Mouse (Mus musculus): ENCODE data around the gene Zranb1. TPM values are rescaled to one million over a fixed set of nuclear protein-coding genes. Genes with fewer than 3 reads are reported as not detected.

Zranb1 gene
- total RNA-seq, 1 experiment: 19.3 TPM

- H3K9ac ChIP-seq (ENCODE audit: insufficient read depth, low read depth, low read length, poor library complexity, severe bottlenecking): no peak overlapping the region
- in situ Hi-C loops (cut with MboI; ENCODE audit: low sequenced_read_pairs in 2 of 2, unreplicated experiment in 2 of 2): loop anchor here (25.0 kb wide), 2 partner anchors 226 to 651 kb away; no protein-coding TSS in a partner anchor
- H3K9me3 ChIP-seq (ENCODE audit: control insufficient read depth, insufficient read depth, low read depth, low read length): no peaks in the 10 kb centered on the region
- no peak overlapping the region for H3K27ac ChIP-seq (ENCODE audit: insufficient read depth, low read depth, low read length, poor library complexity, severe bottlenecking)
- TF ChIP-seq ZC3H11A (IDR thresholded peaks at IDR 0.05; ENCODE audit: borderline replicate concordance, low read depth, low read length) (no peak), HCFC1 (IDR thresholded peaks at IDR 0.05; ENCODE audit: borderline replicate concordance, insufficient read depth, low read length) (no peak), CHD2 (IDR thresholded peaks at IDR 0.05; ENCODE audit: low read depth, low read length) (no peak), MAFK (IDR thresholded peaks at IDR 0.05; ENCODE audit: insufficient read depth, low read depth, low read length) (no peak), ZNF384 (IDR thresholded peaks at IDR 0.05; ENCODE audit: low read depth, low read length) (no peak)
- no peak for DNase-seq (ENCODE audit: low read depth, low spot score)
- no peak overlapping the region for H3K4me3 ChIP-seq (ENCODE audit: insufficient read depth in 1 of 2, low read depth in 1 of 2, low read length in 2 of 2, poor library complexity in 1 of 2, severe bottlenecking in 1 of 2)
- H3K36me3 ChIP-seq (ENCODE audit: control insufficient read depth, insufficient read depth, low read length, poor library complexity, severe bottlenecking): peaks cover 7% of the 10 kb centered on the region; the same call in 1 of the 2 replicates
- no peaks in the 10 kb centered on the region for H3K4me1 ChIP-seq (ENCODE audit: control insufficient read depth in 2 of 2, insufficient read depth in 2 of 2, low read length in 2 of 2, poor library complexity in 1 of 2)
Measured at GRCm38 (mm10) chr7:132888052-132888451, 42.9 kb upstream of the Zranb1 start.

- DNase-seq (ENCODE audit: low read depth, low spot score): no peak
- in situ Hi-C loops (cut with MboI; ENCODE audit: low sequenced_read_pairs in 2 of 2, unreplicated experiment in 2 of 2): loop anchor here (25.0 kb wide), 2 partner anchors 226 to 651 kb away; no protein-coding TSS in a partner anchor
Measured at GRCm38 (mm10) chr7:132888518-132889249, 42.3 kb upstream of the Zranb1 start.

GRCm38 (mm10) chr7:132889691-132890090 is 41.3 kb upstream of the Zranb1 start:
- in situ Hi-C loops (cut with MboI; ENCODE audit: low sequenced_read_pairs in 2 of 2, unreplicated experiment in 2 of 2): loop anchor here (25.0 kb wide), 2 partner anchors 227 to 652 kb away; no protein-coding TSS in a partner anchor
- H3K27ac ChIP-seq (ENCODE audit: insufficient read depth, low read depth, low read length, poor library complexity, severe bottlenecking): no peak overlapping the region
- DNase-seq (ENCODE audit: low read depth, low spot score): no peak
- no peaks in the 10 kb centered on the region for H3K9me3 ChIP-seq (ENCODE audit: control insufficient read depth, insufficient read depth, low read depth, low read length)
- H3K4me1 ChIP-seq (ENCODE audit: control insufficient read depth in 2 of 2, insufficient read depth in 2 of 2, low read length in 2 of 2, poor library complexity in 1 of 2): no peaks in the 10 kb centered on the region
- TF ChIP-seq MAFK (IDR thresholded peaks at IDR 0.05; ENCODE audit: insufficient read depth, low read depth, low read length): no peak
- no peak overlapping the region for H3K9ac ChIP-seq (ENCODE audit: insufficient read depth, low read depth, low read length, poor library complexity, severe bottlenecking)
- no peaks in the 10 kb centered on the region; the same call in 1 of the 2 replicates for H3K36me3 ChIP-seq (ENCODE audit: control insufficient read depth, insufficient read depth, low read length, poor library complexity, severe bottlenecking)
- H3K4me3 ChIP-seq (ENCODE audit: insufficient read depth in 1 of 2, low read depth in 1 of 2, low read length in 2 of 2, poor library complexity in 1 of 2, severe bottlenecking in 1 of 2): no peak overlapping the region

More at GRCm38 (mm10) chr7:132888518-132889249, 42.3 kb upstream of the Zranb1 start:
- Histone ChIP-seq H3K9me3 (ENCODE audit: control insufficient read depth, insufficient read depth, low read depth, low read length) (no peaks in the 10 kb centered on the region), H3K9ac (ENCODE audit: insufficient read depth, low read depth, low read length, poor library complexity, severe bottlenecking) (no peak overlapping the region), H3K4me3 (ENCODE audit: insufficient read depth in 1 of 2, low read depth in 1 of 2, low read length in 2 of 2, poor library complexity in 1 of 2, severe bottlenecking in 1 of 2) (no peak overlapping the region), H3K27ac (ENCODE audit: insufficient read depth, low read depth, low read length, poor library complexity, severe bottlenecking) (no peak overlapping the region), H3K36me3 (ENCODE audit: control insufficient read depth, insufficient read depth, low read length, poor library complexity, severe bottlenecking) (peaks cover 2% of the 10 kb centered on the region; the same call in 1 of the 2 replicates), H3K4me1 (ENCODE audit: control insufficient read depth in 2 of 2, insufficient read depth in 2 of 2, low read length in 2 of 2, poor library complexity in 1 of 2) (no peaks in the 10 kb centered on the region)
- TF ChIP-seq ZNF384 (IDR thresholded peaks at IDR 0.05; ENCODE audit: low read depth, low read length) (no peak), CHD2 (IDR thresholded peaks at IDR 0.05; ENCODE audit: low read depth, low read length) (no peak), MAFK (IDR thresholded peaks at IDR 0.05; ENCODE audit: insufficient read depth, low read depth, low read length) (no peak), ZC3H11A (IDR thresholded peaks at IDR 0.05; ENCODE audit: borderline replicate concordance, low read depth, low read length) (no peak), HCFC1 (IDR thresholded peaks at IDR 0.05; ENCODE audit: borderline replicate concordance, insufficient read depth, low read length) (no peak)

GRCm38 (mm10) chr7:132890201-132890600 is 40.7 kb upstream of the Zranb1 start:
- TF ChIP-seq MAFK (IDR thresholded peaks at IDR 0.05; ENCODE audit: insufficient read depth, low read depth, low read length): no peak
- TF ChIP-seq CHD2 (IDR thresholded peaks at IDR 0.05; ENCODE audit: low read depth, low read length): no peak
- TF ChIP-seq ZNF384 (IDR thresholded peaks at IDR 0.05; ENCODE audit: low read depth, low read length): no peak
- TF ChIP-seq HCFC1 (IDR thresholded peaks at IDR 0.05; ENCODE audit: borderline replicate concordance, insufficient read depth, low read length): no peak
- TF ChIP-seq ZC3H11A (IDR thresholded peaks at IDR 0.05; ENCODE audit: borderline replicate concordance, low read depth, low read length): no peak
- no peaks in the 10 kb centered on the region for H3K4me1 ChIP-seq (ENCODE audit: control insufficient read depth in 2 of 2, insufficient read depth in 2 of 2, low read length in 2 of 2, poor library complexity in 1 of 2)
- H3K9me3 ChIP-seq (ENCODE audit: control insufficient read depth, insufficient read depth, low read depth, low read length): no peaks in the 10 kb centered on the region
- no peak overlapping the region for H3K27ac ChIP-seq (ENCODE audit: insufficient read depth, low read depth, low read length, poor library complexity, severe bottlenecking)
- DNase-seq (ENCODE audit: low read depth, low spot score): no peak
- in situ Hi-C loops (cut with MboI; ENCODE audit: low sequenced_read_pairs in 2 of 2, unreplicated experiment in 2 of 2): loop anchor here (25.0 kb wide), 2 partner anchors 228 to 653 kb away; no protein-coding TSS in a partner anchor
- no peak overlapping the region for H3K4me3 ChIP-seq (ENCODE audit: insufficient read depth in 1 of 2, low read depth in 1 of 2, low read length in 2 of 2, poor library complexity in 1 of 2, severe bottlenecking in 1 of 2)
- H3K9ac ChIP-seq (ENCODE audit: insufficient read depth, low read depth, low read length, poor library complexity, severe bottlenecking): no peak overlapping the region
- H3K36me3 ChIP-seq (ENCODE audit: control insufficient read depth, insufficient read depth, low read length, poor library complexity, severe bottlenecking): no peaks in the 10 kb centered on the region; the same call in 1 of the 2 replicates

All from ES-E14 (cell line).